Mouse (Mus musculus) embryonic facial prominence, embryonic 14.5 days (tissue): Measurements from ENCODE around the gene Tnfsf13b. TPM values are rescaled to one million over a fixed set of nuclear protein-coding genes. Genes with fewer than 3 reads are reported as not detected.

ENCODE experiments used
- ATAC-seq: fragments of 200-750 bp; cut with Nextera tagmentation; 2 replicates; pipeline ENCODE4 v1.8.0; 2017; ENCODE audit warnings: low read depth, moderate number of reproducible peaks, moderate TSS enrichment
- DNase-seq: peaks from one replicate; pipeline ENCODE4 v3.0.0-alpha.2; 2015; ENCODE audit warnings: low spot score
- H3K27ac ChIP-seq: fragments of 300-500 bp; sonication (generic); replicated peaks from 2 replicates; pipeline ENCODE4 v1.5.1; 2014; ENCODE audit warnings: low read depth, mild to moderate bottlenecking, low read length, moderate library complexity
- H3K27me3 ChIP-seq: fragments of 300-500 bp; sonication (generic); replicated peaks from 2 replicates; pipeline ENCODE4 v1.6.1; 2014; ENCODE audit warnings: low read length; ENCODE audit not compliant: control insufficient read depth, insufficient read depth
- H3K36me3 ChIP-seq: fragments of 300-500 bp; sonication (generic); 2 replicates; pipeline ENCODE4 v1.6.1; 2014; ENCODE audit warnings: low read length, mixed read lengths; ENCODE audit not compliant: control insufficient read depth, insufficient read depth
- H3K4me1 ChIP-seq: fragments of 300-500 bp; sonication (generic); 2 replicates; pipeline ENCODE4 v1.6.1; 2014; ENCODE audit warnings: antibody characterized with exemption, low read length; ENCODE audit not compliant: control insufficient read depth, insufficient read depth
- H3K4me2 ChIP-seq: fragments of 300-500 bp; sonication (generic); 2 replicates; pipeline ENCODE4 v1.6.1; 2014; ENCODE audit warnings: low read depth, mild to moderate bottlenecking, low read length, moderate library complexity, mixed read lengths
- H3K4me3 ChIP-seq: fragments of 300-500 bp; sonication (generic); 2 replicates; pipeline ENCODE4 v1.5.1; 2014; ENCODE audit warnings: low read depth, mild to moderate bottlenecking, low read length
- H3K9ac ChIP-seq: fragments of 300-500 bp; sonication (generic); 2 replicates; pipeline ENCODE4 v1.6.1; 2014; ENCODE audit warnings: low read depth, mild to moderate bottlenecking, low read length, moderate library complexity, mixed read lengths
- H3K9me3 ChIP-seq: fragments of 300-500 bp; sonication (generic); 2 replicates; pipeline ENCODE4 v1.6.1; 2016; ENCODE audit warnings: low read length; ENCODE audit not compliant: control insufficient read depth
- WGBS: fragments of 180-500 bp; shearing (Covaris S2); extraction: QIAGEN DNeasy Blood & Tissue Kit; methylation state at CpG from one replicate; pipeline ENCODE4 v1.1.7; 2014; 5-methylcytosine and 5-hydroxymethylcytosine counted together
- polyA plus RNA-seq: library from polyadenylated mRNA; unstranded; fragments of >200 nt; fragmentation: Nextera tagmentation; extraction: Ambion mirVana; gene quantifications from 2 replicates; pipeline ENCODE4 v1.2.1, GENCODE M21; 2014

Gene Tnfsf13b
- polyA plus RNA-seq, 1 experiment from 2014 or later = 0.15 TPM

- no peak overlapping the region for H3K4me3 ChIP-seq
- H3K27ac ChIP-seq = no peak overlapping the region
- no peak overlapping the region for H3K4me2 ChIP-seq
- H3K4me1 ChIP-seq = no peaks in the 10 kb centered on the region
- DNase-seq (no peak), ATAC-seq (no peak)
- WGBS = 84% methylated on average over 8 of the region's 8 CpGs
- no peaks in the 10 kb centered on the region for H3K9me3 ChIP-seq
- H3K9ac ChIP-seq = no peak overlapping the region
- H3K36me3 ChIP-seq = no peaks in the 10 kb centered on the region
- H3K27me3 ChIP-seq = no peaks in the 10 kb centered on the region
Measured at GRCm38 (mm10) chr8:10030320-10031060, 24.2 kb downstream of the Tnfsf13b start.

DNA sequence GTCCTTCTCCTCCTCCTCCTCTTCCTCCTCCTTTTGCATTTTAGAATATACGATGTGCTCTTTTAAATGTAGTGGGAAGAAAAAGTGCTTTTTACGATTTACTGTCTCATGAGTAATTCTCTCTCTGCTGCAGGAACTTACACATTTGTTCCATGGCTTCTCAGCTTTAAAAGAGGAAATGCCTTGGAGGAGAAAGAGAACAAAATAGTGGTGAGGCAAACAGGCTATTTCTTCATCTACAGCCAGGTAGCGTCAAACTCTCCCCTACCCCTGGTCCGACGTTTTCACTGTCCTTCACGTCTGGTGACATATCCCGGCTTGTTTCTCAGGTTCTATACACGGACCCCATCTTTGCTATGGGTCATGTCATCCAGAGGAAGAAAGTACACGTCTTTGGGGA, 24.9 kb downstream of the Tnfsf13b start:
- Histone ChIP-seq H3K9ac (no peak overlapping the region), H3K27ac (no peak overlapping the region), H3K4me1 (no peaks in the 10 kb centered on the region), H3K27me3 (no peaks in the 10 kb centered on the region), H3K4me2 (no peak overlapping the region), H3K9me3 (no peaks in the 10 kb centered on the region), H3K36me3 (no peaks in the 10 kb centered on the region), H3K4me3 (no peak overlapping the region)
- DNase-seq (no peak), ATAC-seq (no peak)
- WGBS = 78% methylated on average over 9 of the region's 9 CpGs

GRCm38 (mm10) chr8:10040866-10041265, 34.6 kb downstream of the Tnfsf13b start:
- WGBS = 61% methylated on average over 3 of the region's 3 CpGs
- ATAC-seq = no peak
- no peak overlapping the region for H3K9ac ChIP-seq
- no peaks in the 10 kb centered on the region for H3K4me1 ChIP-seq
- no peak overlapping the region for H3K4me3 ChIP-seq
- H3K27ac ChIP-seq = no peak overlapping the region
- H3K27me3 ChIP-seq = no peaks in the 10 kb centered on the region
- no peaks in the 10 kb centered on the region for H3K36me3 ChIP-seq
- no peak for DNase-seq
- no peak overlapping the region for H3K4me2 ChIP-seq
- no peaks in the 10 kb centered on the region for H3K9me3 ChIP-seq

- DNase-seq = peak; percentile 41
- H3K9me3 ChIP-seq = no peaks in the 10 kb centered on the region
- WGBS = 55% methylated on average over 13 of the region's 13 CpGs
Measured at GRCm38 (mm10) chr8:10043842-10044510, 37.7 kb downstream of the Tnfsf13b start.

GRCm38 (mm10) chr8:10045743-10046142, 39.5 kb downstream of the Tnfsf13b start:
- no peaks in the 10 kb centered on the region for H3K4me1 ChIP-seq
- no peaks in the 10 kb centered on the region for H3K9me3 ChIP-seq
- H3K4me3 ChIP-seq = no peak overlapping the region
- 69% methylated on average over 1 of the region's 1 CpGs for WGBS
- H3K27ac ChIP-seq = no peak overlapping the region
- H3K4me2 ChIP-seq = no peak overlapping the region
- no peaks in the 10 kb centered on the region for H3K36me3 ChIP-seq
- H3K9ac ChIP-seq = no peak overlapping the region
- no peaks in the 10 kb centered on the region for H3K27me3 ChIP-seq
- DNase-seq (no peak), ATAC-seq (no peak)

More at GRCm38 (mm10) chr8:10043842-10044510, 37.7 kb downstream of the Tnfsf13b start:
- no peak overlapping the region for H3K27ac ChIP-seq
- H3K4me1 ChIP-seq = no peaks in the 10 kb centered on the region
- H3K27me3 ChIP-seq = no peaks in the 10 kb centered on the region
- no peak overlapping the region for H3K4me3 ChIP-seq
- no peak for ATAC-seq
- no peaks in the 10 kb centered on the region for H3K36me3 ChIP-seq
- H3K4me2 ChIP-seq = no peak overlapping the region
- H3K9ac ChIP-seq = no peak overlapping the region

DNA sequence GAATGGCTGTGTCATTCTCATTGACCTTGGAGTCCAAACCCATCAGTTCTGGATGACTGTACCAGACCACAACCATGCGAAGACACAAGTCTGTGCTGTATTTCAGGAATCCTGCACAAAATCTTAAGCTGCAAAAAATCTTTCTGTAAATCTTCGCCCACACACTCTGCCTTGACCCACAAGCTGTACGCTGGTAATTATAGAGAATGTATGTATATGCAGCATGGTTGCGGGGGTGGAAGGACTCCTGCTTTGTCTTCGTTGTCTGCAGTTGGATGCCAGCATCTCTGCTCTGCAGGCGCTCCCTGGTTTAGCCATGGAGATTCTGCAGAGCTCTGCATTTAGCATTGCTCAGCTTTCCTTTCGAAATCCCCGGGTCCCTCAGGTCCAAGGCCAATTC, 42.9 kb downstream of the Tnfsf13b start:
- 71% methylated on average over 8 of the region's 8 CpGs for WGBS
- no peaks in the 10 kb centered on the region for H3K27me3 ChIP-seq
- DNase-seq (peak; percentile 11), ATAC-seq (no peak)
- no peaks in the 10 kb centered on the region for H3K9me3 ChIP-seq
- H3K4me3 ChIP-seq = no peak overlapping the region
- H3K4me1 ChIP-seq = no peaks in the 10 kb centered on the region
- no peak overlapping the region for H3K27ac ChIP-seq
- H3K36me3 ChIP-seq = no peaks in the 10 kb centered on the region
- H3K9ac ChIP-seq = no peak overlapping the region
- no peak overlapping the region for H3K4me2 ChIP-seq

DNA sequence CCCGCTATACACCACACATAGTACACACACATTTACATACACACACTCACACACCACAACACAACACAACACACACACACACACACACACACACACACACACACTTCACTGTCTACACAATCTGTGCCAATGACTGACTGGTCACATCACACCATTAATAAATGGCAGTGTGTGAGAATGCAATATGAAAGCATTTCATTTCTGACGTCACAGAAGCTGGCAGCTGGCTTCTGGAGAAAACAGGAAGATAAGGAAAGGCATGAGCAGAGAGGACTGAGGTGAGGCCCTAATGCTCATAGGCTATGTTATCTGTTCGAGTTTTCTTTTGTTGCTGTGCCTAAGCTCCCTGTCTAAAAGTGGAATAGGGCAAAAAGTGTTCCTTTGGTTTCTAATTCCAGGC, 45.3 kb downstream of the Tnfsf13b start:
- no peak overlapping the region for H3K4me3 ChIP-seq
- H3K27ac ChIP-seq = no peak overlapping the region
- no peaks in the 10 kb centered on the region for H3K4me1 ChIP-seq
- H3K9me3 ChIP-seq = no peaks in the 10 kb centered on the region
- DNase-seq (no peak), ATAC-seq (no peak)
- WGBS = 58% methylated on average over 3 of the region's 3 CpGs
- no peaks in the 10 kb centered on the region for H3K27me3 ChIP-seq
- H3K4me2 ChIP-seq = no peak overlapping the region
- H3K9ac ChIP-seq = no peak overlapping the region
- H3K36me3 ChIP-seq = no peaks in the 10 kb centered on the region

GRCm38 (mm10) chr8:10053571-10053990, 47.3 kb downstream of the Tnfsf13b start:
- H3K4me3 ChIP-seq = no peak overlapping the region
- H3K4me1 ChIP-seq = no peaks in the 10 kb centered on the region
- H3K9ac ChIP-seq = no peak overlapping the region
- DNase-seq (peak; percentile 73), ATAC-seq (0 out of 2 replicates have a peak, but pooled peaks have one; percentile 53)
- no peaks in the 10 kb centered on the region for H3K27me3 ChIP-seq
- H3K4me2 ChIP-seq = no peak overlapping the region
- whole genome bisulfite sequencing = 9% methylated on average over 3 of the region's 3 CpGs
- no peaks in the 10 kb centered on the region for H3K36me3 ChIP-seq
- H3K27ac ChIP-seq = no peak overlapping the region
- H3K9me3 ChIP-seq = no peaks in the 10 kb centered on the region

- Histone ChIP-seq H3K9me3 (no peaks in the 10 kb centered on the region), H3K4me3 (no peak overlapping the region), H3K27me3 (no peaks in the 10 kb centered on the region), H3K9ac (no peak overlapping the region), H3K4me2 (no peak overlapping the region), H3K4me1 (no peaks in the 10 kb centered on the region), H3K36me3 (no peaks in the 10 kb centered on the region), H3K27ac (no peak overlapping the region)
- ATAC-seq = no peak
- peak; percentile 39 for DNase-seq
- whole genome bisulfite sequencing = 38% methylated on average over 1 of the region's 1 CpGs
Measured at GRCm38 (mm10) chr8:10061001-10061400, 54.7 kb downstream of the Tnfsf13b start.
